Mouse (Mus musculus) hindbrain, embryonic 11.5 days (tissue): ENCODE data around the gene Prmt7. TPM values are rescaled to one million over a fixed set of nuclear protein-coding genes. Genes with fewer than 3 reads are reported as not detected.
A peak's percentile ranks its signal among the peaks of the same experiment; 100 is the strongest.

Experiments used
- ATAC-seq: fragments of 200-750 bp; cut with Nextera tagmentation; 2 replicates; pipeline ENCODE4 v1.8.0; 2017; ENCODE audit warnings: mild to moderate bottlenecking, moderate TSS enrichment, moderate library complexity; ENCODE audit not compliant: low FRiP score
- DNase-seq: peaks from one replicate; pipeline ENCODE4 v3.0.0-alpha.2; 2015; ENCODE audit warnings: low spot score
- H3K27ac ChIP-seq: fragments of 300-500 bp; sonication (generic); 2 replicates; pipeline ENCODE4 v1.5.1; 2014; ENCODE audit warnings: mild to moderate bottlenecking, low read depth, low read length
- H3K27me3 ChIP-seq: fragments of 300-500 bp; sonication (generic); 2 replicates; pipeline ENCODE4 v1.6.1; 2014; ENCODE audit warnings: mild to moderate bottlenecking, low read length, moderate library complexity, mixed read lengths; ENCODE audit not compliant: control insufficient read depth, insufficient read depth
- H3K36me3 ChIP-seq: fragments of 300-500 bp; sonication (generic); 2 replicates; pipeline ENCODE4 v1.6.1; 2014; ENCODE audit warnings: mild to moderate bottlenecking, low read length, moderate library complexity, mixed read lengths; ENCODE audit not compliant: control insufficient read depth, insufficient read depth
- H3K4me1 ChIP-seq: fragments of 300-500 bp; sonication (generic); replicated peaks from 2 replicates; pipeline ENCODE4 v1.6.1; 2014; ENCODE audit warnings: low read length, mixed read lengths; ENCODE audit not compliant: control insufficient read depth, insufficient read depth
- H3K4me2 ChIP-seq: fragments of 300-500 bp; sonication (generic); replicated peaks from 2 replicates; pipeline ENCODE4 v1.6.1; 2014; ENCODE audit warnings: mild to moderate bottlenecking, low read depth, low read length
- H3K4me3 ChIP-seq: fragments of 300-500 bp; sonication (generic); 2 replicates; pipeline ENCODE4 v1.5.1; 2014; ENCODE audit warnings: low read depth, low read length
- H3K9ac ChIP-seq: fragments of 300-500 bp; sonication (generic); 2 replicates; pipeline ENCODE4 v1.6.1; 2014; ENCODE audit warnings: low read depth, low read length
- H3K9me3 ChIP-seq: fragments of 300-500 bp; sonication (generic); 2 replicates; pipeline ENCODE4 v1.6.1; 2016; ENCODE audit warnings: low read length; ENCODE audit not compliant: control insufficient read depth
- WGBS: fragments of 180-500 bp; shearing (Covaris S2); extraction: QIAGEN DNeasy Blood & Tissue Kit; methylation state at CpG from one replicate; pipeline ENCODE4 v1.1.7; 2014; 5-methylcytosine and 5-hydroxymethylcytosine counted together
- polyA plus RNA-seq: library from polyadenylated mRNA; unstranded; fragments of >200 nt; fragmentation: Nextera tagmentation; extraction: Ambion mirVana; gene quantifications from 2 replicates; pipeline ENCODE4 v1.2.1, GENCODE M21; 2014

The Prmt7 gene
- polyA plus RNA-seq, 1 experiment from 2014 or later: 55.1 TPM

GRCm38 (mm10) chr8:106265398-106265797, 54.7 kb downstream of the Prmt7 start:
- H3K27me3 ChIP-seq: no peaks in the 10 kb centered on the region
- H3K4me2 ChIP-seq: no peak overlapping the region
- 0 out of 2 replicates have a peak, but pooled peaks cover 2% of the 10 kb centered on the region for H3K36me3 ChIP-seq
- H3K4me3 ChIP-seq: no peak overlapping the region
- no peak for ATAC-seq
- H3K9ac ChIP-seq: no peak overlapping the region
- no peak for DNase-seq
- no peaks in the 10 kb centered on the region for H3K9me3 ChIP-seq
- WGBS: 84% methylated on average over 17 of the region's 17 CpGs
- H3K27ac ChIP-seq: no peak overlapping the region
- H3K4me1 ChIP-seq: peaks cover under 1% of the 10 kb centered on the region; the same call in 1 of the 2 replicates

GRCm38 (mm10) chr8:106268710-106269346, 58.1 kb downstream of the Prmt7 start:
- Histone ChIP-seq H3K27me3 (no peaks in the 10 kb centered on the region), H3K36me3 (0 out of 2 replicates have a peak, but pooled peaks cover 2% of the 10 kb centered on the region), H3K4me3 (no peak overlapping the region), H3K4me2 (no peak overlapping the region), H3K9ac (no peak overlapping the region), H3K27ac (no peak overlapping the region), H3K9me3 (no peaks in the 10 kb centered on the region), H3K4me1 (peaks cover 7% of the 10 kb centered on the region)
- WGBS: 74% methylated on average over 5 of the region's 5 CpGs
- DNase-seq (no peak), ATAC-seq (no peak)

- H3K4me2 ChIP-seq: no peak overlapping the region
- H3K4me3 ChIP-seq: no peak overlapping the region
- DNase-seq: peak; percentile 60
- no peaks in the 10 kb centered on the region for H3K9me3 ChIP-seq
- WGBS: 10% methylated on average over 5 of the region's 5 CpGs
- H3K27ac ChIP-seq: 0 out of 2 replicates have a peak overlapping the region, but pooled peaks have one; percentile 25
- H3K27me3 ChIP-seq: no peaks in the 10 kb centered on the region
- no peaks in the 10 kb centered on the region for H3K36me3 ChIP-seq
- ATAC-seq: peak; percentile 51; the same call in 1 of the 2 replicates
- H3K4me1 ChIP-seq: peaks cover 7% of the 10 kb centered on the region
- H3K9ac ChIP-seq: no peak overlapping the region
These were observed 60.1 kb downstream of the Prmt7 start for GRCm38 (mm10) chr8:106270804-106271203.

GRCm38 (mm10) chr8:106271378-106271777, 60.6 kb downstream of the Prmt7 start:
- peak; percentile 13 for DNase-seq
- 76% methylated on average over 4 of the region's 4 CpGs for WGBS
- Histone ChIP-seq H3K27ac (0 out of 2 replicates have a peak overlapping the region, but pooled peaks have one; percentile 21), H3K9me3 (no peaks in the 10 kb centered on the region), H3K9ac (no peak overlapping the region), H3K36me3 (no peaks in the 10 kb centered on the region), H3K4me2 (no peak overlapping the region), H3K27me3 (no peaks in the 10 kb centered on the region), H3K4me1 (peaks cover 7% of the 10 kb centered on the region), H3K4me3 (no peak overlapping the region)
- ATAC-seq: no peak

- 88% methylated on average over 3 of the region's 3 CpGs for WGBS
- Histone ChIP-seq H3K4me3 (no peak overlapping the region), H3K27me3 (no peaks in the 10 kb centered on the region)
These were observed 62.7 kb downstream of the Prmt7 start for GRCm38 (mm10) chr8:106273468-106273867.

GRCm38 (mm10) chr8:106276709-106277317, 66.1 kb downstream of the Prmt7 start:
- Histone ChIP-seq H3K9ac (no peak overlapping the region), H3K27me3 (no peaks in the 10 kb centered on the region), H3K27ac (no peak overlapping the region), H3K4me2 (no peak overlapping the region), H3K36me3 (no peaks in the 10 kb centered on the region), H3K4me1 (no peaks in the 10 kb centered on the region), H3K4me3 (no peak overlapping the region), H3K9me3 (no peaks in the 10 kb centered on the region)
- DNase-seq (no peak), ATAC-seq (no peak)
- WGBS: 88% methylated on average over 5 of the region's 5 CpGs

More at GRCm38 (mm10) chr8:106273468-106273867, 62.7 kb downstream of the Prmt7 start:
- ATAC-seq (no peak), DNase-seq (no peak)
- Histone ChIP-seq H3K9me3 (no peaks in the 10 kb centered on the region), H3K4me2 (no peak overlapping the region), H3K9ac (no peak overlapping the region), H3K4me1 (peaks cover 7% of the 10 kb centered on the region), H3K27ac (no peak overlapping the region), H3K36me3 (no peaks in the 10 kb centered on the region)

GRCm38 (mm10) chr8:106278367-106279042, 67.8 kb downstream of the Prmt7 start:
- Histone ChIP-seq H3K4me1 (no peaks in the 10 kb centered on the region), H3K27ac (no peak overlapping the region), H3K4me3 (no peak overlapping the region), H3K4me2 (no peak overlapping the region), H3K36me3 (no peaks in the 10 kb centered on the region), H3K9ac (no peak overlapping the region), H3K9me3 (no peaks in the 10 kb centered on the region), H3K27me3 (no peaks in the 10 kb centered on the region)
- WGBS: 77% methylated on average over 11 of the region's 11 CpGs
- ATAC-seq: no peak
- DNase-seq: no peak

- Histone ChIP-seq H3K4me2 (no peak overlapping the region), H3K4me1 (no peaks in the 10 kb centered on the region), H3K27ac (no peak overlapping the region), H3K9me3 (no peaks in the 10 kb centered on the region), H3K36me3 (no peaks in the 10 kb centered on the region), H3K27me3 (no peaks in the 10 kb centered on the region), H3K9ac (no peak overlapping the region), H3K4me3 (no peak overlapping the region)
- no peak for DNase-seq
- WGBS: 46% methylated on average over 5 of the region's 5 CpGs
- no peak for ATAC-seq
These were observed 69.4 kb downstream of the Prmt7 start for GRCm38 (mm10) chr8:106280154-106280553.
